Mouse (Mus musculus): ENCODE data around the gene Suclg2. TPM values are rescaled to one million over a fixed set of nuclear protein-coding genes. Genes with fewer than 3 reads are reported as not detected.

Gene Suclg2
- polyA plus RNA-seq, 1 experiment, result 1.0 TPM

- Histone ChIP-seq H3K36me3 (ENCODE audit: control insufficient read depth) (no peaks in the 10 kb centered on the region; the same call in none of the 2 replicates), H3K4me3 (replicated peaks) (no peak overlapping the region), H3K4me1 (ENCODE audit: control insufficient read depth) (no peaks in the 10 kb centered on the region), H3K27me3 (ENCODE audit: control insufficient read depth) (no peaks in the 10 kb centered on the region), H3K9me3 (ENCODE audit: control insufficient read depth, low read length) (no peaks in the 10 kb centered on the region)
- TF ChIP-seq GATA1 (IDR thresholded peaks at IDR 0.05; ENCODE audit: low read length) (no peak), TAL1 (IDR thresholded peaks at IDR 0.05; ENCODE audit: low read length) (no peak)
These were observed 14.0 kb downstream of the Suclg2 start for GRCm38 (mm10) chr6:95704626-95705025.

DNA sequence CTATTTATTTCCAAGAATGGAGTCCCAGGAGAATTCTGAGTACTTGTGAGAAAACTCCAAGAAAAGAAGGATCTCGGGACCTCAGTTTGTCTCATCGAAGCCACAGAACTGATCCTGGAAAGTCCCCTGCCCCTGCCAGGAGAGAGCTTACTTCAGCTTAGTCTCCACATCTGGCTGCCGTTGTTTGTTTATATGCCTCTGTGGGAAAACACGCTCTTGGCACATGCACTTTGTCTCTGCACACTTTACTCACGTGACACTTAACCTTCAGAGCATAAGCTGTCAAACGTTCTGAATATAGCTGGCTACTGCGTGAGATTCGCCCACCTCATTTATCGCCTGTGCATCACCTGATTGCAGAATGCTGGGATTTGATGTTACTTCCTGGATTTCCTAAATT, 16.4 kb downstream of the Suclg2 start:
- H3K27me3 ChIP-seq (ENCODE audit: control insufficient read depth), result no peaks in the 10 kb centered on the region
- H3K4me1 ChIP-seq (ENCODE audit: control insufficient read depth), result no peaks in the 10 kb centered on the region
- no peaks in the 10 kb centered on the region for H3K9me3 ChIP-seq (ENCODE audit: control insufficient read depth, low read length)
- no peak overlapping the region for H3K4me3 ChIP-seq (replicated peaks)
- no peaks in the 10 kb centered on the region; the same call in 1 of the 2 replicates for H3K36me3 ChIP-seq (ENCODE audit: control insufficient read depth)
- no peak for TF ChIP-seq TAL1 (IDR thresholded peaks at IDR 0.05; ENCODE audit: low read length)

DNA sequence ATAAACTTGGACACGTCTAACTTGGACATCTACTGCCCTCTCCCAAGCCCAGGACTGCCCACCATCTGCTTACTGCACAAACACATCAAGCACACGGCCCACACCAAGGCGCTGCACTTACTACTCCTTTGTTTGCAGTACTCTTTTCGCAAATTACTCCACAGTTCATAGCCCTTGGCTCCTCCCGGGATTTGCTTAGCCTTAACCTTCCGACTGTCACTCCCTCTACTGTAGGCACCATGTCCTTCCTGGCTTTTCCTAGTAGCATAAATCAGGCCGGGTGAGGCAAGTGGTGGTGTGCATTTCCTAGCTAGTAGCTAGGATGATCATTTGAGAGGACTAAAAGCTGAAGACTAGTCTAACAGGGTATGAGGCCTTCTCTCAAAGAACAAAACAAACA, 16.8 kb downstream of the Suclg2 start:
- Histone ChIP-seq H3K4me1 (ENCODE audit: control insufficient read depth) (no peaks in the 10 kb centered on the region), H3K27me3 (ENCODE audit: control insufficient read depth) (no peaks in the 10 kb centered on the region), H3K9me3 (ENCODE audit: control insufficient read depth, low read length) (no peaks in the 10 kb centered on the region), H3K36me3 (ENCODE audit: control insufficient read depth) (no peaks in the 10 kb centered on the region; the same call in 1 of the 2 replicates), H3K4me3 (replicated peaks) (no peak overlapping the region)
- TF ChIP-seq TAL1 (IDR thresholded peaks at IDR 0.05; ENCODE audit: low read length), result no peak
- no peak for TF ChIP-seq GATA1 (IDR thresholded peaks at IDR 0.05; ENCODE audit: low read length)

- H3K9me3 ChIP-seq (ENCODE audit: control insufficient read depth, low read length), result no peaks in the 10 kb centered on the region
- H3K27me3 ChIP-seq (ENCODE audit: control insufficient read depth), result no peaks in the 10 kb centered on the region
- H3K4me1 ChIP-seq (ENCODE audit: control insufficient read depth), result no peaks in the 10 kb centered on the region
- TF ChIP-seq TAL1 (IDR thresholded peaks at IDR 0.05; ENCODE audit: low read length) (no peak), GATA1 (IDR thresholded peaks at IDR 0.05; ENCODE audit: low read length) (no peak)
- H3K36me3 ChIP-seq (ENCODE audit: control insufficient read depth), result no peaks in the 10 kb centered on the region; the same call in 1 of the 2 replicates
- H3K4me3 ChIP-seq (replicated peaks), result no peak overlapping the region
These were observed 17.5 kb downstream of the Suclg2 start for GRCm38 (mm10) chr6:95700981-95701610.

- TF ChIP-seq GATA1 (IDR thresholded peaks at IDR 0.05; ENCODE audit: low read length) (no peak), TAL1 (IDR thresholded peaks at IDR 0.05; ENCODE audit: low read length) (no peak)
- H3K4me3 ChIP-seq (replicated peaks), result no peak overlapping the region
These were observed 18.4 kb downstream of the Suclg2 start for GRCm38 (mm10) chr6:95700191-95700590.

DNA sequence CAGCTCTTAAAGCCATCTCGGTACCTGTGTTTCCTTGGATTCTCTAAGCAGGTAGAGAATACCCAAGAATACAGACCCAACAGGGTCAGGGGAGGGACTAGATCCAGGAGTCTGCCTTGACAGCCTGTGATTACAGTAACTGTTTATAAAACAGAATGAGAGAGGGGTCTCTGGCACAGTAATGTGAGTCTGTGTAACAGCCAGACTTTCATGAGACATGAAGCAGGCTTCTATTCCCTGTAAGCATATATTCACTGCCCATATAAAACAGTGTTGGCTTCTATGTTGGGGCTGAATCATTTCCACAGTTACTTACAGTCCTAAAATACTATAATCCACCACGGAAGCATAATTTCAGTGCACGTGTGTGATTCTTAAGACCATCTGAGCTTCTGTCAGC, 19.3 kb downstream of the Suclg2 start:
- TF ChIP-seq TAL1 (IDR thresholded peaks at IDR 0.05; ENCODE audit: low read length), result no peak
- no peak for TF ChIP-seq GATA1 (IDR thresholded peaks at IDR 0.05; ENCODE audit: low read length)
- H3K4me1 ChIP-seq (ENCODE audit: control insufficient read depth), result peaks cover 2% of the 10 kb centered on the region
- no peaks in the 10 kb centered on the region; the same call in 1 of the 2 replicates for H3K36me3 ChIP-seq (ENCODE audit: control insufficient read depth)
- H3K4me3 ChIP-seq (replicated peaks), result no peak overlapping the region
- H3K9me3 ChIP-seq (ENCODE audit: control insufficient read depth, low read length), result no peaks in the 10 kb centered on the region
- H3K27me3 ChIP-seq (ENCODE audit: control insufficient read depth), result no peaks in the 10 kb centered on the region

More at GRCm38 (mm10) chr6:95700191-95700590, 18.4 kb downstream of the Suclg2 start:
- H3K27me3 ChIP-seq (ENCODE audit: control insufficient read depth), result no peaks in the 10 kb centered on the region
- peaks cover 2% of the 10 kb centered on the region for H3K4me1 ChIP-seq (ENCODE audit: control insufficient read depth)
- no peaks in the 10 kb centered on the region for H3K9me3 ChIP-seq (ENCODE audit: control insufficient read depth, low read length)
- no peaks in the 10 kb centered on the region; the same call in 1 of the 2 replicates for H3K36me3 ChIP-seq (ENCODE audit: control insufficient read depth)

- Histone ChIP-seq H3K36me3 (ENCODE audit: control insufficient read depth) (no peaks in the 10 kb centered on the region; the same call in 1 of the 2 replicates), H3K9me3 (ENCODE audit: control insufficient read depth, low read length) (no peaks in the 10 kb centered on the region), H3K27me3 (ENCODE audit: control insufficient read depth) (no peaks in the 10 kb centered on the region), H3K4me3 (replicated peaks) (no peak overlapping the region), H3K4me1 (ENCODE audit: control insufficient read depth) (peaks cover 2% of the 10 kb centered on the region)
- TF ChIP-seq TAL1 (IDR thresholded peaks at IDR 0.05; ENCODE audit: low read length) (no peak), GATA1 (IDR thresholded peaks at IDR 0.05; ENCODE audit: low read length) (no peak)
These were observed 20.0 kb downstream of the Suclg2 start for GRCm38 (mm10) chr6:95698536-95699162.

DNA sequence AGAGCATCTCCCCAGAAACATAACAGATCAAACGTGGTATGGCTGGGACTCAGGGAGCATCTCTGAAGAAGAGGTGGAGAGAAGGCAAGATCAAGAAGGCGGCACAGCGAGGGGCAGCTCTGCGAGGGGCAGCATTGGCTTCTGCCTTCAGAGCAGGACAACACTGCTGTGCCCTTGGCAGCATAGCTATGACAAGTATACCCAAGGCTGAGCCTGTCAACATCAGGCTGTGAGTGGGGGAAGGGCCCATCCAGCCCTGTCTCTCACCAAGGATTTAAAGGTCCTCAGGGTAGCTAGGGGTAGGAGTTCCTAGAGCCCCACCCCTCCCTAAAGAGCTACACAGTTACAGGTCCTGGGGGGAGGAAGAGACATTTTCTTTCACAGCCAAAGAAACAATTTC, 23.7 kb downstream of the Suclg2 start:
- Histone ChIP-seq H3K36me3 (ENCODE audit: control insufficient read depth) (no peaks in the 10 kb centered on the region; the same call in 1 of the 2 replicates), H3K27me3 (ENCODE audit: control insufficient read depth) (no peaks in the 10 kb centered on the region), H3K9me3 (ENCODE audit: control insufficient read depth, low read length) (no peaks in the 10 kb centered on the region), H3K4me1 (ENCODE audit: control insufficient read depth) (peaks cover 2% of the 10 kb centered on the region), H3K4me3 (replicated peaks) (no peak overlapping the region)
- no peak for TF ChIP-seq GATA1 (IDR thresholded peaks at IDR 0.05; ENCODE audit: low read length)
- TF ChIP-seq TAL1 (IDR thresholded peaks at IDR 0.05; ENCODE audit: low read length), result no peak

- H3K4me3 ChIP-seq (replicated peaks), result no peak overlapping the region
- no peaks in the 10 kb centered on the region; the same call in 1 of the 2 replicates for H3K36me3 ChIP-seq (ENCODE audit: control insufficient read depth)
- no peaks in the 10 kb centered on the region; the same call in 1 of the 2 replicates for H3K4me1 ChIP-seq (ENCODE audit: control insufficient read depth)
- no peak for TF ChIP-seq TAL1 (IDR thresholded peaks at IDR 0.05; ENCODE audit: low read length)
- no peak for TF ChIP-seq GATA1 (IDR thresholded peaks at IDR 0.05; ENCODE audit: low read length)
- no peaks in the 10 kb centered on the region for H3K27me3 ChIP-seq (ENCODE audit: control insufficient read depth)
- no peaks in the 10 kb centered on the region for H3K9me3 ChIP-seq (ENCODE audit: control insufficient read depth, low read length)
These were observed 33.4 kb downstream of the Suclg2 start for GRCm38 (mm10) chr6:95685242-95685641.

Data from erythroblast, embryonic 14.5 days (primary cell).